Mouse (Mus musculus) myocyte (in vitro differentiated cells): ENCODE measurements around the gene Lrrc8c. TPM values are rescaled to one million over a fixed set of nuclear protein-coding genes. Genes with fewer than 3 reads are reported as not detected.

Source experiments
- H3K27me3 ChIP-seq: one replicate; pipeline ENCODE4 v1.6.1; 2011; ENCODE audit not compliant: control insufficient read depth, insufficient read depth, insufficient read length
- H3K36me3 ChIP-seq: one replicate; pipeline ENCODE4 v1.6.1; 2011; ENCODE audit not compliant: control insufficient read depth, insufficient read depth
- H3K4me2 ChIP-seq: one replicate; pipeline ENCODE4 v1.6.1; 2011; ENCODE audit warnings: low read depth, control low read depth
- H3K4me3 ChIP-seq: one replicate; pipeline ENCODE4 v1.5.1; 2011; ENCODE audit warnings: mild to moderate bottlenecking, control low read depth, moderate library complexity
- H3K79me2 ChIP-seq: one replicate; pipeline ENCODE4 v1.6.1; 2011; ENCODE audit not compliant: control insufficient read depth, insufficient read depth
- H3ac ChIP-seq: one replicate; pipeline ENCODE4 v1.6.1; 2011; ENCODE audit not compliant: control insufficient read depth, insufficient read length
- CEBPB ChIP-seq: IDR thresholded peaks from 2 replicates; pipeline ENCODE4 v1.6.1; 2011; ENCODE audit warnings: mild to moderate bottlenecking, moderate library complexity; ENCODE audit not compliant: poor library complexity, insufficient read depth, severe bottlenecking
- E2F4 ChIP-seq: IDR thresholded peaks from one replicate; pipeline ENCODE4 v1.6.1; 2011; ENCODE audit warnings: mild to moderate bottlenecking, control low read depth, moderate library complexity; ENCODE audit not compliant: insufficient read depth
- MAX ChIP-seq: IDR thresholded peaks from one replicate; pipeline ENCODE4 v1.6.1; 2011; ENCODE audit warnings: low read depth, mild to moderate bottlenecking, control low read depth
- MYOD1 ChIP-seq, 3 experiments: IDR thresholded peaks; one replicate each; pipeline ENCODE4 v1.6.1; 2011; ENCODE audit warnings: control low read depth in 2 of 3, low read depth in 2 of 3, mild to moderate bottlenecking in 2 of 3, moderate library complexity in 1 of 3; ENCODE audit not compliant: insufficient read length in 2 of 3, control insufficient read depth in 1 of 3
- MYOG ChIP-seq, 3 experiments: IDR thresholded peaks; one replicate each; pipeline ENCODE4 v1.6.1; 2011; ENCODE audit warnings: control low read depth in 2 of 3, low read depth in 2 of 3, mild to moderate bottlenecking in 2 of 3; ENCODE audit not compliant: insufficient read length in 2 of 3, control insufficient read depth in 1 of 3, insufficient read depth in 1 of 3
- POLR2A ChIP-seq: IDR thresholded peaks from one replicate; pipeline ENCODE4 v1.6.1; 2011; ENCODE audit warnings: low read depth, mild to moderate bottlenecking, control low read depth, moderate library complexity; ENCODE audit not compliant: insufficient read length
- POLR2AphosphoS2 ChIP-seq: IDR thresholded peaks from one replicate; pipeline ENCODE4 v1.6.1; 2011; ENCODE audit warnings: low read depth, control low read depth; ENCODE audit not compliant: insufficient read length
- REST ChIP-seq: IDR thresholded peaks from one replicate; pipeline ENCODE4 v1.6.1; 2011; ENCODE audit warnings: mild to moderate bottlenecking, control low read depth, moderate library complexity; ENCODE audit not compliant: insufficient read depth, insufficient read length
- SRF ChIP-seq: IDR thresholded peaks from one replicate; pipeline ENCODE4 v1.6.1; 2011; ENCODE audit warnings: low read depth; ENCODE audit not compliant: control insufficient read depth, insufficient read length
- TCF12 ChIP-seq: IDR thresholded peaks from one replicate; pipeline ENCODE4 v1.6.1; 2011; ENCODE audit warnings: mild to moderate bottlenecking, control low read depth; ENCODE audit not compliant: poor library complexity, insufficient read depth, severe bottlenecking
- TCF3 ChIP-seq: IDR thresholded peaks from one replicate; pipeline ENCODE4 v1.6.1; 2011; ENCODE audit warnings: low read depth, control low read depth; ENCODE audit not compliant: insufficient read length
- USF1 ChIP-seq: IDR thresholded peaks from one replicate; pipeline ENCODE4 v1.6.1; 2011; ENCODE audit warnings: low read depth, mild to moderate bottlenecking, control low read depth, moderate library complexity
- polyA plus RNA-seq: library from polyadenylated mRNA; unstranded; fragments of >200 nt; fragmentation: generic; extraction: Trizol; gene quantifications from one replicate; pipeline ENCODE4 v1.2.1, GENCODE M21; 2012; ENCODE audit warnings: missing spikeins

Gene Lrrc8c
- polyA plus RNA-seq, 1 experiment, result 7.9 TPM

DNA sequence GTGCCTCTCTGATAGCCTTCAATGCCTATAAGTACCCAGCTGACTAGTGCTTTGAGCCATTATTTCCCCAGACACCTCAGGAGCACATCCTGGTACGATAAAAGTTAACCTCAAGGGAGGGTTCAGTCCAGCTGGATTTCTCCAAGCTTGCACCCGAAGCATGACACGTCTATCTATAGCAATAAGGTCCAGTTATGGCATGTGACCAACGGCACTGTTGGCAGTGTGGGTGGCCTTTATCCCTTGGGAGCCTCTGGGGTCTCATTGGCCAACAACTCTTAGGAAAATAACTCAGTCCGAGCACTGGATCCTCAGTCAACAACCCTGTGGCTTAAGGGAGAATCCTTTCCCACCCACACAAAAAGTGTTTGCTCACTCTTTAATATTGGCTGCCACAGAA is 55.6 kb downstream of the Lrrc8c start:
- H3K4me2 ChIP-seq, result no peak overlapping the region
- no peak overlapping the region for H3K4me3 ChIP-seq
- H3K79me2 ChIP-seq, result no peaks in the 10 kb centered on the region
- no peak overlapping the region for H3ac ChIP-seq
- H3K36me3 ChIP-seq, result no peaks in the 10 kb centered on the region
- no peak for TF ChIP-seq SRF
- no peak for TF ChIP-seq MYOG (IDR thresholded peaks at IDR 0.05; ENCODE audit: control insufficient read depth in 1 of 3, insufficient read depth in 1 of 3, insufficient read length in 2 of 3, low read depth in 2 of 3)
- TF ChIP-seq USF1, result no peak
- TF ChIP-seq TCF3, result no peak
- TF ChIP-seq MAX, result no peak
- TF ChIP-seq E2F4, result no peak
- no peak for TF ChIP-seq POLR2AphosphoS2
- H3K27me3 ChIP-seq, result no peaks in the 10 kb centered on the region

DNA sequence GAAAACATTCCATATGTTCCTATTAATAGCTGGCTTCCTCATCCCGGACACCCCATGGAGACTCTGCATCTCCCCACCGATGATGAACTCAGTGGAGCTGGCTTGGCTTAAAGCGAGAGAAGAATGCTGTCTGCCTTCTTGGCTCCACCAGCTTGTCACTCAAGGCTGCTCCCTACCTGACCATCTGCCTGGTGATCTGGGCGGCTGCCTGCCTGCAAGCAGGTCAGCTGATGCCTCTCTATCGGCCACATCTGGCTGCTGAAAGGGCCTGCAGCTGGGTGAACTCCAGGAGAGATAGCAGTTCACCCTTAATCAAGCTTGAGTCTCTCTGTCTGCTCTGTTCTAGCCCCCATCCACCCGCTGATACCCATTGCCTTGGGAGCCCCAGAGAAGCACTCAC is 56.7 kb downstream of the Lrrc8c start:
- Histone ChIP-seq H3K4me2 (no peak overlapping the region), H3K36me3 (peaks cover 4% of the 10 kb centered on the region), H3ac (no peak overlapping the region)

DNA sequence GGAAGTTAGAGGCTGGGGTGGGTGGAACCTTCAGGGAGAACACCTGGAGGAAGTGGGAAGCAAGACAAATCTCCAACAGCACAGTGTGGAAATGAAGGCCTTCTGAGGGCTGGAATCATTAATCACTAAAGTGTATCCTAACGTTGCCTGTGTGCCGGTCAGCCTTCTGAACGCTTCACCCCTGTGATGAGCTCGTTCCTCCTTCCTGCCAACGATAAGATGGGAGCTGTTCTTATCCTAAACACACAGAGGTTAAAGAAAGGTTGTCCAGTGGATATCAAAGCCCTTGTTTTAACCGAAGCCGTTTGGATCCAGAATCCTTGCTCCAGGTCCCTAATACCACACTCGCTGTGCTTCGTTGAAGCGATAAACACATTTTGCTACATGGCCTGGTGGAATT is 61.7 kb downstream of the Lrrc8c start:
- no peak overlapping the region for H3ac ChIP-seq
- H3K36me3 ChIP-seq, result peaks cover 6% of the 10 kb centered on the region
- no peak overlapping the region for H3K4me2 ChIP-seq
- no peak for TF ChIP-seq MYOG (IDR thresholded peaks at IDR 0.05; ENCODE audit: control insufficient read depth in 1 of 3, insufficient read depth in 1 of 3, insufficient read length in 2 of 3, low read depth in 2 of 3)
- no peak for TF ChIP-seq TCF3
- TF ChIP-seq CEBPB, result no peak
- TF ChIP-seq POLR2AphosphoS2, result no peak
- TF ChIP-seq MYOD1 (IDR thresholded peaks at IDR 0.05; ENCODE audit: control insufficient read depth in 1 of 3, insufficient read length in 2 of 3, low read depth in 2 of 3), result no peak
- no peak for TF ChIP-seq POLR2A
- no peak for TF ChIP-seq TCF12
- no peak for TF ChIP-seq MAX
- no peak for TF ChIP-seq USF1
- no peak for TF ChIP-seq REST
- no peak for TF ChIP-seq SRF
- no peak for TF ChIP-seq E2F4
- H3K4me3 ChIP-seq, result no peak overlapping the region
- no peaks in the 10 kb centered on the region for H3K79me2 ChIP-seq
- H3K27me3 ChIP-seq, result no peaks in the 10 kb centered on the region

More for the DNA sequence above, 56.7 kb downstream of the Lrrc8c start:
- Histone ChIP-seq H3K27me3 (no peaks in the 10 kb centered on the region), H3K4me3 (no peak overlapping the region), H3K79me2 (no peaks in the 10 kb centered on the region)
- TF ChIP-seq MYOD1 (IDR thresholded peaks at IDR 0.05; ENCODE audit: control insufficient read depth in 1 of 3, insufficient read length in 2 of 3, low read depth in 2 of 3) (no peak), USF1 (no peak)

DNA sequence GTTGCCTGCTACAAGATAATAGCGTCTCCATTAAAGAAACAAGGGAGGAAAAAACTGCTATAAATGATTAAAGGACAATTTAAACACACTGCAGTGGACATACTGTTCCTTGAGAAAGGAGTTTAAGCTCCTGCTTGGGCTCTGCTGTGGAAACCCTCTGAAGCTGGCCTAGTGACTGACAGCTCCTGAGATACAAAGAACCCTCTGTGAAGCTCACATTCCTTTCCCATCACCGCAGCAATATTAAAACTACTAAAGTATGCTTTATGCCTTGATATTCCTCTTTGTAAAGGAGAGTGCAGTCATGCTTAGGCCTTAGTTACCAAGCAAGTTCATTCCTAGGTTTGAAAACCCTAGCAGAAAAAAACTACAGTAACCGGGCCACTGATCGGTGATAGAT is 66.7 kb downstream of the Lrrc8c start:
- no peak overlapping the region for H3ac ChIP-seq
- H3K36me3 ChIP-seq, result peaks cover 1% of the 10 kb centered on the region
- no peaks in the 10 kb centered on the region for H3K27me3 ChIP-seq
- no peak overlapping the region for H3K4me3 ChIP-seq
- H3K79me2 ChIP-seq, result no peaks in the 10 kb centered on the region
- H3K4me2 ChIP-seq, result no peak overlapping the region
- TF ChIP-seq MYOD1 (IDR thresholded peaks at IDR 0.05; ENCODE audit: control insufficient read depth in 1 of 3, insufficient read length in 2 of 3, low read depth in 2 of 3) (no peak), MAX (no peak), E2F4 (no peak), POLR2AphosphoS2 (no peak), CEBPB (no peak), POLR2A (no peak), TCF12 (no peak)

DNA sequence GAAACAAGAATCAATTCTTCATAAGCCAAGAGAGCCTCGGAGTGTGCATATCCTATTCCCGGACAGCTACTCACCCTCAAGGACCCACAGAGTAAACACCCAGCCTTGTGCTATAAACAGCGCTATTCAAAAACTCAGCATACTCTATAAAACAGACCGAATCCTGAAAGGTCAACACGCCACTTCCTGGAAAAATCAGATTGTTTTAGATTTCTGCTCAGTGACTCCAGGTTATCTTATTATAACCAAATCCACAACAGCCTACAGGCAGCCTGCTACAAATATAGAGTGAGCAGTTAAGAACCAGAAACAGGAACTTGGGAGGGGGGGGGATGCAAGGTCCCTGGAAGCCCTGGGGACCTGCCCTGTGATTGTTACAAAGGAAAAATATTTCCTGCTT is 67.5 kb downstream of the Lrrc8c start:
- Histone ChIP-seq H3K4me2 (no peak overlapping the region), H3K27me3 (no peaks in the 10 kb centered on the region), H3K79me2 (no peaks in the 10 kb centered on the region), H3ac (no peak overlapping the region), H3K36me3 (no peaks in the 10 kb centered on the region), H3K4me3 (no peak overlapping the region)
- TF ChIP-seq E2F4 (no peak), MYOD1 (IDR thresholded peaks at IDR 0.05; ENCODE audit: control insufficient read depth in 1 of 3, insufficient read length in 2 of 3, low read depth in 2 of 3) (no peak), MYOG (IDR thresholded peaks at IDR 0.05; ENCODE audit: control insufficient read depth in 1 of 3, insufficient read depth in 1 of 3, insufficient read length in 2 of 3, low read depth in 2 of 3) (no peak), MAX (no peak), TCF3 (no peak), SRF (no peak), TCF12 (no peak), POLR2A (no peak), REST (no peak), CEBPB (no peak), POLR2AphosphoS2 (no peak), USF1 (no peak)
